ENCODE assay signal across 10 mouse cellular contexts in genomic region chr3:68534571-68535051, GRCm38 (mm10).
DNase-seq lines count a peak whose midpoint lies in the region; ATAC-seq lines count a peak whose summit lies in the region.
"Had no signal": no experiment of that assay in that cellular context is flagged by ENCODE, and none has a peak within 500 bp of the region (broad histone marks: within the 10 kb centered on the region; RNA-seq: fewer than 3 reads in every experiment).

No protein-coding gene starts in this region.

- ATAC-seq in midbrain, embryonic 11.5 days (ENCODE audit: low FRiP score): no peak
- no peak for ATAC-seq in midbrain, embryonic 15.5 days (replicated peaks)
- peak; percentile 85 for ATAC-seq in kidney, embryonic 15.5 days (replicated peaks; ENCODE audit: low FRiP score)
- ATAC-seq in stomach, embryonic 15.5 days (ENCODE audit: insufficient read depth, low FRiP score, low read depth): peak; percentile 47; the same call in 1 of the 2 replicates
- no peak for ATAC-seq in erythroblast, adult 5-6 weeks (replicated peaks; ENCODE audit: low FRiP score, poor library complexity, severe bottlenecking)

- no peak overlapping the region for H3K4me3 ChIP-seq in midbrain, embryonic 11.5 days (ENCODE audit: low read depth, low read length)
- no peak overlapping the region for H3K4me3 ChIP-seq in midbrain, embryonic 15.5 days
- no peak overlapping the region for H3K4me3 ChIP-seq in heart, embryonic 10.5 days
- no peak overlapping the region for H3K4me3 ChIP-seq in kidney, embryonic 15.5 days (replicated peaks)
- H3K4me3 ChIP-seq in stomach, embryonic 15.5 days (replicated peaks): no peak overlapping the region
- H3K4me3 ChIP-seq: embryonic facial prominence, embryonic 13.5 days; neural tube, embryonic 12.5 days had no signal

- H3K36me3 ChIP-seq in midbrain, embryonic 11.5 days (ENCODE audit: control insufficient read depth, insufficient read depth, low read length): no peaks in the 10 kb centered on the region
- no peaks in the 10 kb centered on the region for H3K36me3 ChIP-seq in midbrain, embryonic 15.5 days (replicated peaks)
- H3K36me3 ChIP-seq in heart, embryonic 10.5 days: peaks cover 15% of the 10 kb centered on the region
- H3K36me3 ChIP-seq in kidney, embryonic 15.5 days: no peaks in the 10 kb centered on the region
- H3K36me3 ChIP-seq in stomach, embryonic 15.5 days: no peaks in the 10 kb centered on the region
- H3K36me3 ChIP-seq: embryonic facial prominence, embryonic 13.5 days had no signal

- H3K27me3 ChIP-seq in midbrain, embryonic 11.5 days (ENCODE audit: control insufficient read depth, insufficient read depth, low read length): no peaks in the 10 kb centered on the region
- H3K27me3 ChIP-seq in midbrain, embryonic 15.5 days (replicated peaks): no peaks in the 10 kb centered on the region
- H3K27me3 ChIP-seq in heart, embryonic 10.5 days (ENCODE audit: insufficient read depth, poor library complexity, severe bottlenecking): no peaks in the 10 kb centered on the region
- H3K27me3 ChIP-seq in kidney, embryonic 15.5 days: no peaks in the 10 kb centered on the region
- H3K27me3 ChIP-seq in stomach, embryonic 15.5 days (replicated peaks): no peaks in the 10 kb centered on the region
- H3K27me3 ChIP-seq: embryonic facial prominence, embryonic 13.5 days; neural tube, embryonic 12.5 days had no signal

- WGBS in midbrain, embryonic 11.5 days: 8% methylated on average over 5 of the region's 7 CpGs
- 15% methylated on average over 7 of the region's 7 CpGs for WGBS in midbrain, embryonic 15.5 days
- WGBS in heart, embryonic 10.5 days: 20% methylated on average over 5 of the region's 7 CpGs
- WGBS in kidney, embryonic 15.5 days: 27% methylated on average over 7 of the region's 7 CpGs
- 40% methylated on average over 5 of the region's 7 CpGs for WGBS in stomach, embryonic 15.5 days

- H3K9ac ChIP-seq in midbrain, embryonic 11.5 days (ENCODE audit: low read length): no peak overlapping the region
- H3K9ac ChIP-seq in midbrain, embryonic 15.5 days: no peak overlapping the region
- no peak overlapping the region for H3K9ac ChIP-seq in kidney, embryonic 15.5 days
- no peak overlapping the region for H3K9ac ChIP-seq in stomach, embryonic 15.5 days
- H3K9ac ChIP-seq: embryonic facial prominence, embryonic 13.5 days; neural tube, embryonic 12.5 days had no signal

- DNase-seq in midbrain, embryonic 11.5 days (ENCODE audit: low spot score, missing footprints): peak; percentile 88
- DNase-seq in heart, embryonic 10.5 days (ENCODE audit: low spot score): no peak
- no peak for DNase-seq in layer of hippocampus, adult 18-20 months (ENCODE audit: low spot score in 2 of 2)
- DNase-seq in right cerebral cortex, postnatal 4 days: no peak

- H3K9me3 ChIP-seq in midbrain, embryonic 11.5 days (ENCODE audit: control insufficient read depth, low read length): no peaks in the 10 kb centered on the region
- no peaks in the 10 kb centered on the region for H3K9me3 ChIP-seq in midbrain, embryonic 15.5 days
- H3K9me3 ChIP-seq in heart, embryonic 10.5 days: no peaks in the 10 kb centered on the region
- H3K9me3 ChIP-seq in kidney, embryonic 15.5 days (replicated peaks): no peaks in the 10 kb centered on the region
- no peaks in the 10 kb centered on the region for H3K9me3 ChIP-seq in stomach, embryonic 15.5 days

- no peak overlapping the region for H3K27ac ChIP-seq in midbrain, embryonic 11.5 days (ENCODE audit: low read depth, low read length)
- no peak overlapping the region for H3K27ac ChIP-seq in midbrain, embryonic 15.5 days
- H3K27ac ChIP-seq in heart, embryonic 10.5 days: peak overlapping the region; percentile 83
- H3K27ac ChIP-seq in kidney, embryonic 15.5 days: peak overlapping the region; percentile 71
- no peak overlapping the region for H3K27ac ChIP-seq in stomach, embryonic 15.5 days
- H3K27ac ChIP-seq: embryonic facial prominence, embryonic 13.5 days; neural tube, embryonic 12.5 days had no signal

- no peaks in the 10 kb centered on the region for H3K4me1 ChIP-seq in midbrain, embryonic 11.5 days (ENCODE audit: control insufficient read depth, insufficient read depth, low read length)
- H3K4me1 ChIP-seq in midbrain, embryonic 15.5 days: no peaks in the 10 kb centered on the region
- peaks cover 45% of the 10 kb centered on the region for H3K4me1 ChIP-seq in heart, embryonic 10.5 days
- H3K4me1 ChIP-seq in kidney, embryonic 15.5 days: peaks cover 17% of the 10 kb centered on the region
- H3K4me1 ChIP-seq in stomach, embryonic 15.5 days: no peaks in the 10 kb centered on the region
- H3K4me1 ChIP-seq: neural tube, embryonic 12.5 days had no signal

- H3K4me2 ChIP-seq in midbrain, embryonic 11.5 days: no peak overlapping the region
- H3K4me2 ChIP-seq in midbrain, embryonic 15.5 days: no peak overlapping the region
- no peak overlapping the region for H3K4me2 ChIP-seq in kidney, embryonic 15.5 days
- no peak overlapping the region for H3K4me2 ChIP-seq in stomach, embryonic 15.5 days
- H3K4me2 ChIP-seq: embryonic facial prominence, embryonic 13.5 days; neural tube, embryonic 12.5 days had no signal

Comparison
In these comparisons a context has a peak if more than half of its experiments do, and no peak if none do; other contexts are left out.
1. ATAC-seq: peak in kidney, embryonic 15.5 days (single experiment) and stomach, embryonic 15.5 days (single experiment); none in midbrain, embryonic 11.5 days (single experiment), midbrain, embryonic 15.5 days (single experiment) and erythroblast, adult 5-6 weeks (single experiment).
2. H3K27ac ChIP-seq: peak in heart, embryonic 10.5 days (single experiment) and kidney, embryonic 15.5 days (single experiment); none in midbrain, embryonic 11.5 days (single experiment), midbrain, embryonic 15.5 days (single experiment) and stomach, embryonic 15.5 days (single experiment).